Mouse (Mus musculus) brown adipose tissue, adult 24 weeks (tissue): ENCODE data around the gene Mob4. TPM values are rescaled to one million over a fixed set of nuclear protein-coding genes. Genes with fewer than 3 reads are reported as not detected.
A peak's percentile ranks its signal among the peaks of the same experiment; 100 is the strongest.

Experiments used
- H3K27ac ChIP-seq: fragments of 200-500 bp; replicated peaks from 2 replicates; pipeline ENCODE4 v1.5.1; 2012; ENCODE audit warnings: low read depth, mild to moderate bottlenecking, low read length
- H3K4me1 ChIP-seq: fragments of 200-500 bp; 2 replicates; pipeline ENCODE4 v1.6.1; 2012; ENCODE audit warnings: low read length, mixed read lengths; ENCODE audit not compliant: control insufficient read depth, insufficient read depth, insufficient read length
- H3K4me3 ChIP-seq: fragments of 200-500 bp; 2 replicates; pipeline ENCODE4 v1.5.1; 2012; ENCODE audit warnings: low read depth, mild to moderate bottlenecking, low read length, moderate library complexity; ENCODE audit not compliant: insufficient read depth
- polyA plus RNA-seq: library from polyadenylated mRNA; stranded (reverse); fragments of >200 nt; gene quantifications from 2 replicates; pipeline ENCODE4 v1.2.4, GENCODE M21; 2012; ENCODE audit not compliant: missing spikeins, insufficient read depth, insufficient read length

Mob4 gene
- 55.4 and 55.8 TPM in 2 replicates for polyA plus RNA-seq

DNA sequence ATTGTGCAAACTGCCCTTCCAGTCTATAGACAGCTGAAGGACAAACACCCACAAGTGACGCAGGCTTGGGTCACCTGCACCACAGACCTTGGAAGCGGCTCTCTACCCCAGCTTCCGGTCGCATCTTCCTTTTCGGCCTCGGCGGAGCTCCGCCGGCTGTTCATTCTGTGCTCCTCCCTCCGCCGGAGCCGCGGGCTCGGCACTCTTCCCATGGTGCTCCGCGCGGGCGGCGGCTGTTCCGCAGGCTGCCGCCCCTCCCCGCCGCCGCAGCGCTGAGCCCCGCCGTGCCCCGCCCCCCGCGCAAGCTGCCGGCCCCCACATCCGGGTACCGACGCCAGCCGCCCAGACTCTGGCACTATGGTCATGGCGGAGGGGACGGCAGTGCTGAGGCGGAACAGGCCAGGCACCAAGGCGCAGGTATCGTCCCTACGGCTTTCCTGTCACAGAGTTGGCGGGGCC, at the start of gene Mob4:
TSS of gene Mob4 (plus strand) at position 289 of the 459 bp plus-strand sequence.
- Histone ChIP-seq H3K27ac (peak within 1 kb of the TSS; percentile 95), H3K4me1 (peaks cover 3% of the 10 kb centered on the region; the same call in 1 of the 2 replicates), H3K4me3 (peak within 1 kb of the TSS; percentile 96)

DNA sequence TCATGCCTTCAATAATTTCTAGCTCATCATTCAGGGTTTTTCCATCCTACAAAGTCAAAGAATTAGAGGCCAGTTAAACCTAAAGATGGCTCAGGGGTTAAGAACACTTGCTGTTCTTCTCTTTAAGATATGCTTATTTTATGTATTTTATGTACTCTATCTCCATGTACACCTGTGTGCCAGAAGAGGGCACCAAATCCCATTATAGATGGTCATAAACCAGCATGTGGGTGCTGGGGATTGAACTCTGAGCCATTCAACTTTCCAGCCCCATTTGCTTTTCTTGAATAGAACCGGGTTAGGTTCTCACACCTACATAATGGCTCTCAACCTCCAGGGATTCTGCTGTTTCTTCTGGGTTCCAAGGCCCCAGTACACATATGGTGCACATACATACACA, 48.9 kb upstream of the Mob4 start:
- Histone ChIP-seq H3K27ac (no peak overlapping the region), H3K4me3 (no peak overlapping the region), H3K4me1 (no peaks in the 10 kb centered on the region)

DNA sequence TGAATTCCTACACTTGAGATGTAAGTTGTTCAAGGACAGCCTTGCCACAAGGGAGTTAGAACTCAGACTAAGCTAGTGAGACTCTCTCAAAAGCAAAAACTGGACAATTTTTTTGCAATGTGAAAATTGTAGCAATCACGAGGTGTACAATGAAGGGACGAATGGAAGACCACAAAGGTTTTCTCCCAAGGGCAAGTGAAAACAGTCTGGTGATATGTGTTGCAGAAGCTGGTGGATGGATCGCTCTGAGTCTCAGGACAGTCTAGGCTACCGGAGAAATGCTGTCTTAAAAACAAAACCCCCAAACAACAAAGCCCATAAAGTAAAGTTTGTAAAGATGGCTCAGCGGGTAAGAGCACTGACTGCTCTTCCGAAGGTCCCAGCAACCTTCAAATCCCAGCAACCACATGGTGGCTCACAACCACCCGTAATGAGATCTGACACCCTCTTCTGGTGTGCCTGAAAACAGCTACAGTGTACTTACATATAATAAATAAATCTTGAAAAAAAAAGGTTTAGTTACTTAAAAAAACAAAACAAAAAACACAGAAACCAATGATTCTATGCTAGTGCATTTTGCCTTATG, 45.2 kb upstream of the Mob4 start:
- H3K4me3 ChIP-seq = no peak overlapping the region; the same call in 1 of the 2 replicates
- no peak overlapping the region for H3K27ac ChIP-seq
- no peaks in the 10 kb centered on the region for H3K4me1 ChIP-seq

DNA sequence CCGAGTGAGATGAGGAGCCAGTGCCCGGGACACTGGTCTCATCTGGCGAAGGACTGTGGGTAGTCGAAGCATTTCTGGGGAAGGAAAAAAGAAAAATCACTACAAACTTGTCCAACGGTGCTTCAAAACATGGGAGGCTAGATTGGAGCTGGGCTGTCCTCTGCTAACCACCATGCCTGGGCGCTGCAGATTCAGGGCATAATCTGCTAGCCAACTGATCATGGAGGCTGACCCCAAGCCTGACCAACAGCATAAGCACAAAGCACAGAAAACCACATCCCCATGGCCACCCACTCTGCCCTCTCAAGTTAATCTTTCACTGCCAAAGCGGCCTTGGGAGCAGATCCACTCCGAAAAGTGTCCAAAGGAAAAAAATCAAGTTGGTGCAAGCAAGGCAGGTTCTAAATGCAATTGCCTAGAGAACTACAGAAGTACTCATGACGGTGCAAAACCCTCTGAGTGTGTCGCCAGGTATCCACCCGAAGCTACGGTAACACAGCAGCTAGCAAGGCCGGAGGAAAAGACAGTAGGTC, 44.1 kb upstream of the Mob4 start:
- peaks cover 3% of the 10 kb centered on the region; the same call in 1 of the 2 replicates for H3K4me1 ChIP-seq
- peak overlapping the region; percentile 94 for H3K4me3 ChIP-seq
- peak overlapping the region; percentile 96 for H3K27ac ChIP-seq

DNA sequence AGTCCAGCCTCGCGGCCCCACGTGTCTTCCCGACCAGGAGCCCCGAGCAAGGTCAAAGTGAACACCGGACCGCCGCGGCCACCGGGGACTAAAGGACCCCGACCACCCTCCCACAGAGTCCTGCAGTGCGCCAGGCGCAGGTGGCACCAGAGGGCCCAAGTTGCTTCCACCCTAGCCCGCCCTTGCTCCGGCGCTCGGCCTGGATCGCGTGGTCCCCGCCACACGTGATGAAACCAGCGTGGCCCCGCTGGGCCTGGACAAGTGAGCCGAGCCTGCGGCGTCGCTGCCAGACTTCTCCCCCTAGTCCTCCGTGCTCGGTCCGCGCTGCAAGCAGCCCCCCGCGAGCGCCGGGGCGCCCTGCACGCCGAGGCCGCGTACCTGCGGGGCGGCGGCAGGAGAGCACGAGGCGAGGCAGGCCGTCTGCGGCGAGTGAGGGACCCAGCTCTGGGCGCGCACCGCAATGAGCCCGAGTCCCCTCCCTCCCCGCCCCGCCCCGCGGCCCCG, 43.6 kb upstream of the Mob4 start:
- Histone ChIP-seq H3K27ac (peak overlapping the region; percentile 96), H3K4me1 (peaks cover 3% of the 10 kb centered on the region; the same call in 1 of the 2 replicates), H3K4me3 (peak overlapping the region; percentile 94)

DNA sequence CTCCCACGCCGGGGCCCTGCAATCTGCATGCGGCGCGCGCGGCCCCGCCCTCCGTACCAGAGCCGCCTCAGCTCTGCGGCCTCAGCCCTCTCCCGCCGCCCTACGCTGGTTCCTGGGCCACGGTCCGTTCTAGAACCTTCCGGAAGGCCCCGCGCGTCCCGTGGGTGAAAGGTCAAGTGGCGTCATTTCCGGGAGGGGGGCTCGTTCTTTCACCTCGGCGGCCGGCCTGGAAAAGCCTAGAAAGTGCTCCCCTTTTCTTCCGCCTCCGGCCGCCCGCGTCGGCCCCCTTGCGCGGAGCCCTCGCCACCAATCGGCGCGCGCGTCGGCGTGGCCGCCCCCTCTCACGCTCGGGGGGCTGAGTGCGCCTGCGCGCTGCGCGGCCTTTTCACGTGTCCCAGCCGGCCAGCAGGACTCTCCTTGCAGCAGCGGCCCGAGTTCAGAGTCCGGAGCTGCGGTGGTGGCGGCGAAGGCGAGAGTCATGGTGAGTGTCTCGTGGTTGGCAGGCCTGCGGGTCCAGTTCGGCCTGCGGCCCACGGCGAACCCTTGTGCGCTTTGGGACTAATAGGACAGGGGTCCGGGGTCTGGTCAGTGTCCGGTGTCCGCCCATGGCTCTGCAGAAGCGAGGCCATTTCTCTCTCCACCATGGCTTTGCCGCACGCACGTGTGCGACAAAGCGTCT, 43.0 kb upstream of the Mob4 start, which contains the start of the genes Hspe1 and Hspd1:
TSS of gene Hspe1 (plus strand) at position 201 of the 679 bp plus-strand sequence.
TSS of gene Hspd1 (minus strand) at position 312 of the 679 bp plus-strand sequence.
- peaks cover 3% of the 10 kb centered on the region; the same call in 1 of the 2 replicates for H3K4me1 ChIP-seq
- peak within 1 kb of the TSS; percentile 94 for H3K4me3 ChIP-seq
- H3K27ac ChIP-seq = peak within 1 kb of the TSS; percentile 96

DNA sequence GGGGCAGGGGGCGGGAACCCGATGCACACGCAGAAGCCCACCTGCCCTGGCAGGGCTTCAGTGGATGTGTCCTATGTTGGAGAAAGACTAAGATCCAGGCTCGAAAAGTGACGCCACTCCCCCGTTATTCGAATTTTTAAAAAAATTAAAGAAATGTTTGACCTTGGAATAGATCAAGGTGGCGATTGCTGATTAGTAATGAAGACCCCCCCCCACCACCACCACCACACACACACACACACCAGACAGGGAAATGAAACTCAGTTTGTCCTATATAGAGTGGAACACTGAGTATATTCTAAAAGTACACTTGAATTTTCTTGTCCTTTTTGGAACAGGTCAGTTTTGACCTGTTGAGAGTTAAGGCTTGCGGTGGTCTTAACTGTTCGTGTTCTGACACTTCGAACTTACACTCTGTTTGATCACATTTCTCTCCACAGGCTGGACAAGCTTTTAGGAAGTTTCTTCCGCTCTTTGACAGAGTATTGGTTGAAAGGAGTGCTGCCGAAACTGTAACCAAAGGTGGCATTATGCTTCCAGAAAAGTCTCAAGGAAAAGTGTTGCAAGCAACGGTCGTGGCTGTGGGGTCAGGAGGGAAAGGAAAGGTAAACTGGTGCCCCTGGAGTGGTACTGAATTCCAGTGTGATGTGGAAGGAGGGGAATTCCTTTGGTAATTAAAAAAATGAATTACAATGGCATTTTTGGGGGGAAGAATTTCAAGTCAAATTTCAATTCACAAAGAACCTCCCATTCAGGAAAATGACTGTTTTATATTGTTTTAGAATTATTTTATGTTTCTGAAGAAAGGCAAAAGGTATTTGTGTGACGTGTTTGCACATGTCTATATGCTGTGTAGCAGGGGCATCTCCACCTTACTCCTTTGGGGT, 42.2 kb upstream of the Mob4 start:
- Histone ChIP-seq H3K4me3 (peak overlapping the region; percentile 94), H3K4me1 (peaks cover 3% of the 10 kb centered on the region; the same call in 1 of the 2 replicates), H3K27ac (peak overlapping the region; percentile 94)

DNA sequence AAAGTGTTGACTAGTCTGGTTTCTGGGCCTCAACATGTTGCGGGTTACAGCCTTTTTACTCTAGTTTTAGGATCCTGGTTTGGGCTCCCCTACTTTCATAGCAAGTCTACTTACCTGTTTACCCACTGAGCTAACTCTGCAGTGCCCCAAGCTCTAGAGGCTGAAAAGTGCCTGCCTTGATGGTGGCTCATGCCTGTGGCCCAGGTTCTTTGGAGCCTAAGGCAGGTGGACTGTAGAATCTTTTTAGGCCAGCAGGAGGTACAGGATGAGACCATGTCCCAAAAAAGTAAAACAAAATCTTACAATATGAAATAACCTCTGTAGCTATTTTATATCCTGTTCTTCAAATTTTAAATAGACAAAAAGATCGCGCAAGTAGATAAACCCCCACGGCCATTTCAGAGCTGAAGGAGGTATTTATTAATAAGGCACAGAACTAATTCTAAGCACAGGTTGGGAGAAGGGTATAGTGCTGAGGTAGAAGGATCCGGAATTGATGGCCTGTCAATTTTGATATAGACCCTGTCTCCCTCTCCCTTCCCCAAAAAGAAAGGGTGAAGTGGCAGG, 41.5 kb upstream of the Mob4 start:
- Histone ChIP-seq H3K4me3 (no peak overlapping the region), H3K27ac (peak overlapping the region; percentile 30; the same call in 1 of the 2 replicates)

DNA sequence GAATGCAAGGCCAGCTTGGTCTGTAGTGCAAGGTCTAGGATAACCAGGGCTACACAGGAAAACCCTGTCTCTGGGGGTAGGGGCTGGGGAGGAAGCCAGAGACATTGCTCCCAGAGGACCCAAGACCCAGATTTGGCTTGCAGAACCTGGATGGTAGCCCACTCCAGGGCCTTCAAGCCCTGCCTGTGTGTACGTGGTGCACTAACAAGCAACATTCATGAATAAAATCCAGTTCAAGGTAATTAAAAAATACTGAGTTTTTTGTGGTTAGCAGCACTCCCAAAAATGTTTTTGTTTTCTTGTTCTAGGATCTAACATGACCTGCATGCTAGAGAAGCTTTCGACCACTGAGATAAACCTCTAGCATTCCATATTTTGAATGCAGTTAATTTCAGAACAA, 39.0 kb upstream of the Mob4 start:
- Histone ChIP-seq H3K27ac (no peak overlapping the region), H3K4me1 (peaks cover 3% of the 10 kb centered on the region; the same call in 1 of the 2 replicates), H3K4me3 (no peak overlapping the region)

More for the DNA sequence above, 41.5 kb upstream of the Mob4 start:
- H3K4me1 ChIP-seq = peaks cover 3% of the 10 kb centered on the region; the same call in 1 of the 2 replicates

DNA sequence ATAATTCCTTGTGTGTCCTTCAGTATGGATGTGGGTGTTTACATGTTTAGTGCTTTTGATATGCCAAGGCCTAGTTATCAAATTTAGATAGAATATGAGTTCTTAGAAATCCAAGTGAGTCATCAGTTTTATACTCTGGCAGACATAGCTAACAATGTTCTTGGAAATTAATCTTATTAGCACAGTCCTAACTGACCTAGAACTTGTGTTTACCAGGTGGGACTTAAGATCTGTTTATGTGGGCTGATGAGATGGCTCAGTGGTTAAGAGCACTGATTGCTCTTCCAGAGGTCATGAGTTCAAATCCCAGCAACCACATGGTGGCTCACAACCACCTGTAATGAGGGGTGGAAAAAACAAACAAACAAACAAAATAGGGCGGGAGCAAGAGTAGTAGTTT, 38.6 kb upstream of the Mob4 start:
- Histone ChIP-seq H3K4me1 (peaks cover 3% of the 10 kb centered on the region; the same call in 1 of the 2 replicates), H3K27ac (no peak overlapping the region), H3K4me3 (no peak overlapping the region)

DNA sequence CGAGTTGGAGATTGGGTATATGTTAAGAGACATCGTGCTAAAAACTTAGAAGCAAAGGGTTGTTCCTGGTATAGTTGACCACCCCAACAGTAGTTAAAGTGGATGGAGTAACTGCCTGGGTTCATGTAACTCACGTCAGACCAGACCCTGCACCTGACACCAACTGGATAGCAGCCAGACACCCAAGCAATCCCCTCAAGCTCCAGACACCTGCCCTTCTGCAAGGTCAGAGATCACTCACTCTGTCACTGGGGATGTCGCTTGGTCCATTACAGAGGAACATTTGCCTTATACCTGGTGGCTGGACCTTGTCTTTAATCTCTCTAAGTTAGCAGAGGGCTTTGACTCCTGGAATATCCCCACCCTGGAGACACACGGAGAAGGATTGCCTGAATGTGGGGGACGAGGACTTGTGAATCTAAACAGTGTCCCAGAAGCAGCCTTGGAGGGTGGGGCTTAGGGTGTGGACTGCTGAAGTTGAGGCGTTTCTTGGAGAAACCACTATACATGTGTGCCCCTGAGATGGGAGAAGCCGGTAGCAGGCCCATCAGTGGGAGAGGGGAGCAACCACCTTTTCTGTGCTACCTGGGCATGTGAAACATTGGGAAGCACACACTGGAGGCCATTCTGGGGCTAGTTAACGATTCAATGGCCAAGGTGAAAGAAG, 24.0 kb upstream of the Mob4 start:
- H3K4me3 ChIP-seq = no peak overlapping the region
- no peak overlapping the region for H3K27ac ChIP-seq
- H3K4me1 ChIP-seq = peaks cover 3% of the 10 kb centered on the region; the same call in 1 of the 2 replicates

DNA sequence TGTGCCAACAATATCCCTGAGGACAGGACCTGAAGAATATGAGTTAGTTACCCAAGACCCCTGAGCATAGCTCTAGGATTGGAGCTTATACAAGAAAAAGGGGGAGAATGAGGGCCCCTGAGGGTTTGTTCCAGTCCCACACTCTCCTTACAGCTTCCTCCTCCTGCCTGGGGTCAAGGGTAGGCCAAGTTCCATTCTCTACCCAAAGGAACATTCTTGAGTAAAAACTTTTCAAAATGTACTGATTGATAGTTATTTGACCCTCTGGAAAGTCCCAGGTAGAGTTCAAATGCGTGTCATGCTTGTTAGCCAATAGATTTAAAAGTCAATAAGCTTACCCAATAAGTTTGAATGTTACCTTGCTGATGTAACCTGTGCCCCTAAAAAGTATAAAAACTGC, 23.4 kb upstream of the Mob4 start:
- H3K4me1 ChIP-seq = peaks cover 3% of the 10 kb centered on the region; the same call in 1 of the 2 replicates
- peak overlapping the region; percentile 81; the same call in 1 of the 2 replicates for H3K27ac ChIP-seq
- no peak overlapping the region for H3K4me3 ChIP-seq

DNA sequence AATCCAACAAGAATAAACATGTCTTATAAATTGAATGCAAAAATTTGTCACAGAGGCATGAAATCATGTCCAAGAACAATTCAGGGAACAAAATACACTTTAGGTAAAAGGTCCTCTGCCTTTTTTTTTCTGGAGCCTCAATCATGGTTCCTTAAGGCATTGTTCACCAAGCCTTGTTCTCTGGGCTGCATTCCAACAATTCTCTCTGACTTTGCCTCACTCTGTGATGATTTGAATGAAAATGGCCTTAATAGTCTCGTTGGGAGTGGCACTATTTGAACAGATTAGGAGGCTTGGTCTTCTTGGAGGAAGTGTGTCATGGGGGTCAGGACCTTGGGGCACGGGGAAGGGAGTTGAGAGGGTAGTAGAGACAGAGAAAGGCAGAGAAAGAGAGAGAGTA, 22.6 kb upstream of the Mob4 start:
- Histone ChIP-seq H3K27ac (peak overlapping the region; percentile 81), H3K4me3 (no peak overlapping the region)

More for the DNA sequence above, 22.6 kb upstream of the Mob4 start:
- peaks cover 3% of the 10 kb centered on the region; the same call in 1 of the 2 replicates for H3K4me1 ChIP-seq
